Mouse (Mus musculus) heart, embryonic 13.5 days (tissue): ENCODE results near the gene Sfxn5. TPM values are rescaled to one million over a fixed set of nuclear protein-coding genes. Genes with fewer than 3 reads are reported as not detected.
A peak's percentile ranks its signal among the peaks of the same experiment; 100 is the strongest.

ENCODE experiments used
- ATAC-seq: fragments of 200-750 bp; cut with Nextera tagmentation; 2 replicates; pipeline ENCODE4 v1.8.0; 2017; ENCODE audit warnings: moderate TSS enrichment; ENCODE audit not compliant: insufficient number of reproducible peaks, low FRiP score, low TSS enrichment; ENCODE audit errors: extremely low read depth
- H3K27ac ChIP-seq: fragments of 300-500 bp; sonication (generic); replicated peaks from 2 replicates; pipeline ENCODE4 v1.5.1; 2015; ENCODE audit warnings: moderate library complexity, mild to moderate bottlenecking, inconsistent platforms
- H3K27me3 ChIP-seq: fragments of 300-500 bp; sonication (generic); replicated peaks from 2 replicates; pipeline ENCODE4 v1.6.1; 2015; ENCODE audit warnings: mild to moderate bottlenecking, inconsistent platforms
- H3K36me3 ChIP-seq: fragments of 300-500 bp; sonication (generic); 2 replicates; pipeline ENCODE4 v1.6.1; 2015; ENCODE audit warnings: mild to moderate bottlenecking, inconsistent platforms
- H3K4me1 ChIP-seq: fragments of 300-500 bp; sonication (generic); 2 replicates; pipeline ENCODE4 v1.6.1; 2015; ENCODE audit warnings: inconsistent platforms
- H3K4me2 ChIP-seq: fragments of 300-500 bp; sonication (generic); 2 replicates; pipeline ENCODE4 v1.6.1; 2015; ENCODE audit warnings: inconsistent platforms, mild to moderate bottlenecking, moderate library complexity
- H3K4me3 ChIP-seq: fragments of 300-500 bp; sonication (generic); 2 replicates; pipeline ENCODE4 v1.5.1; 2015; ENCODE audit warnings: moderate library complexity, mild to moderate bottlenecking, inconsistent platforms
- H3K9ac ChIP-seq: fragments of 300-500 bp; sonication (generic); 2 replicates; pipeline ENCODE4 v1.6.1; 2015; ENCODE audit warnings: inconsistent platforms, mild to moderate bottlenecking, moderate library complexity
- H3K9me3 ChIP-seq: fragments of 300-500 bp; sonication (generic); 2 replicates; pipeline ENCODE4 v1.6.1; 2016; ENCODE audit warnings: inconsistent platforms
- WGBS: fragments of 180-500 bp; shearing (Covaris S2); methylation state at CpG from one replicate; pipeline ENCODE4 v1.1.7; 2015; ENCODE audit warnings: mixed read lengths; 5-methylcytosine and 5-hydroxymethylcytosine counted together
- polyA plus RNA-seq: library from polyadenylated mRNA; unstranded; fragments of >200 nt; fragmentation: Nextera tagmentation; extraction: Ambion mirVana; gene quantifications from 2 replicates; pipeline ENCODE4 v1.2.1, GENCODE M21; 2015

Gene Sfxn5
- polyA plus RNA-seq, 1 experiment from 2014 or later = 3.3 TPM

- no peak for ATAC-seq
Measured at GRCm38 (mm10) chr6:85348133-85348532, 14.9 kb upstream of the Sfxn5 start.

GRCm38 (mm10) chr6:85346028-85346634 is 12.9 kb upstream of the Sfxn5 start:
- 35% methylated on average over 6 of the region's 6 CpGs for WGBS
- H3K9me3 ChIP-seq = no peaks in the 10 kb centered on the region
- H3K27me3 ChIP-seq = no peaks in the 10 kb centered on the region; the same call in 1 of the 2 replicates
- no peak overlapping the region for H3K4me2 ChIP-seq
- no peak overlapping the region for H3K4me3 ChIP-seq
- peaks cover 63% of the 10 kb centered on the region for H3K36me3 ChIP-seq
- no peak for ATAC-seq
- peak overlapping the region; percentile 52 for H3K9ac ChIP-seq
- H3K27ac ChIP-seq = no peak overlapping the region
- peaks cover 34% of the 10 kb centered on the region for H3K4me1 ChIP-seq

More at GRCm38 (mm10) chr6:85348133-85348532, 14.9 kb upstream of the Sfxn5 start:
- Histone ChIP-seq H3K4me3 (no peak overlapping the region), H3K27ac (0 out of 2 replicates have a peak overlapping the region, but pooled peaks have one; percentile 55), H3K4me1 (peaks cover 34% of the 10 kb centered on the region), H3K9ac (0 out of 2 replicates have a peak overlapping the region, but pooled peaks have one; percentile 61), H3K27me3 (no peaks in the 10 kb centered on the region), H3K36me3 (peaks cover 49% of the 10 kb centered on the region), H3K9me3 (no peaks in the 10 kb centered on the region), H3K4me2 (no peak overlapping the region)
- 78% methylated on average over 11 of the region's 11 CpGs for WGBS

- Histone ChIP-seq H3K4me3 (no peak overlapping the region), H3K27me3 (no peaks in the 10 kb centered on the region; the same call in 1 of the 2 replicates), H3K9me3 (no peaks in the 10 kb centered on the region), H3K4me2 (no peak overlapping the region), H3K27ac (no peak overlapping the region), H3K4me1 (peaks cover 31% of the 10 kb centered on the region), H3K9ac (no peak overlapping the region), H3K36me3 (peaks cover 73% of the 10 kb centered on the region)
- ATAC-seq = no peak
Measured at GRCm38 (mm10) chr6:85344929-85345328, 11.7 kb upstream of the Sfxn5 start.

GRCm38 (mm10) chr6:85343027-85343426 is 9.8 kb upstream of the Sfxn5 start:
- H3K9me3 ChIP-seq = no peaks in the 10 kb centered on the region
- H3K4me2 ChIP-seq = no peak overlapping the region
- no peak for ATAC-seq
- H3K9ac ChIP-seq = no peak overlapping the region
- no peaks in the 10 kb centered on the region; the same call in 1 of the 2 replicates for H3K27me3 ChIP-seq
- WGBS = 77% methylated on average over 8 of the region's 8 CpGs
- peaks cover 12% of the 10 kb centered on the region for H3K4me1 ChIP-seq
- H3K36me3 ChIP-seq = peaks cover 81% of the 10 kb centered on the region
- H3K27ac ChIP-seq = no peak overlapping the region
- no peak overlapping the region for H3K4me3 ChIP-seq

GRCm38 (mm10) chr6:85341814-85342501 is 8.7 kb upstream of the Sfxn5 start:
- Histone ChIP-seq H3K27me3 (no peaks in the 10 kb centered on the region; the same call in 1 of the 2 replicates), H3K9me3 (no peaks in the 10 kb centered on the region), H3K4me2 (no peak overlapping the region), H3K9ac (no peak overlapping the region), H3K36me3 (peaks cover 81% of the 10 kb centered on the region), H3K27ac (no peak overlapping the region), H3K4me3 (no peak overlapping the region), H3K4me1 (peaks cover 12% of the 10 kb centered on the region)
- no peak for ATAC-seq
- 63% methylated on average over 13 of the region's 13 CpGs for WGBS

GRCm38 (mm10) chr6:85340184-85340583 is 7.0 kb upstream of the Sfxn5 start:
- no peaks in the 10 kb centered on the region for H3K9me3 ChIP-seq
- WGBS = 69% methylated on average over 12 of the region's 12 CpGs
- no peak overlapping the region for H3K4me2 ChIP-seq
- peaks cover 90% of the 10 kb centered on the region for H3K36me3 ChIP-seq
- no peak for ATAC-seq
- H3K9ac ChIP-seq = no peak overlapping the region
- H3K4me1 ChIP-seq = no peaks in the 10 kb centered on the region
- no peak overlapping the region for H3K27ac ChIP-seq
- H3K27me3 ChIP-seq = no peaks in the 10 kb centered on the region; the same call in 1 of the 2 replicates
- H3K4me3 ChIP-seq = no peak overlapping the region

GRCm38 (mm10) chr6:85339273-85339901 is 6.2 kb upstream of the Sfxn5 start:
- Histone ChIP-seq H3K4me2 (no peak overlapping the region), H3K9ac (no peak overlapping the region), H3K4me3 (no peak overlapping the region), H3K36me3 (peaks cover 82% of the 10 kb centered on the region), H3K9me3 (no peaks in the 10 kb centered on the region), H3K4me1 (peaks cover under 1% of the 10 kb centered on the region; the same call in 1 of the 2 replicates), H3K27ac (no peak overlapping the region), H3K27me3 (no peaks in the 10 kb centered on the region; the same call in 1 of the 2 replicates)
- ATAC-seq = no peak
- WGBS = 38% methylated on average over 1 of the region's 1 CpGs

GRCm38 (mm10) chr6:85336944-85337343 is 3.7 kb upstream of the Sfxn5 start:
- H3K27me3 ChIP-seq = peaks cover under 1% of the 10 kb centered on the region; the same call in 1 of the 2 replicates
- no peaks in the 10 kb centered on the region for H3K9me3 ChIP-seq
- H3K4me2 ChIP-seq = no peak overlapping the region
- H3K4me1 ChIP-seq = peaks cover 15% of the 10 kb centered on the region
- no peak for ATAC-seq
- WGBS = 65% methylated on average over 9 of the region's 9 CpGs
- peaks cover 64% of the 10 kb centered on the region for H3K36me3 ChIP-seq
- no peak overlapping the region for H3K9ac ChIP-seq
- H3K27ac ChIP-seq = no peak overlapping the region
- no peak overlapping the region for H3K4me3 ChIP-seq

GRCm38 (mm10) chr6:85335352-85335751 is 2.1 kb upstream of the Sfxn5 start:
- Histone ChIP-seq H3K36me3 (peaks cover 48% of the 10 kb centered on the region), H3K9me3 (no peaks in the 10 kb centered on the region), H3K27me3 (peaks cover 13% of the 10 kb centered on the region), H3K4me2 (no peak overlapping the region), H3K4me1 (peaks cover 23% of the 10 kb centered on the region), H3K4me3 (no peak overlapping the region), H3K27ac (no peak overlapping the region), H3K9ac (no peak overlapping the region)
- ATAC-seq = no peak
- 48% methylated on average over 3 of the region's 3 CpGs for WGBS

- Histone ChIP-seq H3K4me3 (no peak overlapping the region), H3K4me1 (peaks cover 23% of the 10 kb centered on the region), H3K9ac (no peak overlapping the region), H3K4me2 (no peak overlapping the region), H3K9me3 (no peaks in the 10 kb centered on the region), H3K36me3 (peaks cover 43% of the 10 kb centered on the region), H3K27ac (no peak overlapping the region), H3K27me3 (peaks cover 13% of the 10 kb centered on the region)
- no peak for ATAC-seq
- WGBS = 75% methylated on average over 5 of the region's 5 CpGs
Measured at GRCm38 (mm10) chr6:85334851-85335250, 1.6 kb upstream of the Sfxn5 start.

GRCm38 (mm10) chr6:85334251-85334650 is 1.0 kb upstream of the Sfxn5 start:
- Histone ChIP-seq H3K4me3 (no peak overlapping the region), H3K9me3 (no peaks in the 10 kb centered on the region), H3K4me2 (peak overlapping the region; percentile 100), H3K36me3 (peaks cover 37% of the 10 kb centered on the region), H3K4me1 (peaks cover 23% of the 10 kb centered on the region), H3K27me3 (peaks cover 13% of the 10 kb centered on the region), H3K27ac (no peak overlapping the region), H3K9ac (peak overlapping the region; percentile 82; the same call in 1 of the 2 replicates)
- no peak for ATAC-seq
